Mouse (Mus musculus): ENCODE results near the gene Mrps18c.

Gene Mrps18c

GRCm38 (mm10) chr5:100798165-100798860 lies at the start of gene Mrps18c, which contains the start of gene Helq:
Mrps18c (plus strand) TSS chr5:100798627.
Helq (minus strand) TSS chr5:100798598.
- in situ Hi-C loops (cut with MboI): no loop called here

- in situ Hi-C loops (cut with MboI): no loop called here
Observed at GRCm38 (mm10) chr5:100750617-100751255, 47.7 kb upstream of the Mrps18c start.

- in situ Hi-C loops (cut with MboI): no loop called here
Observed at GRCm38 (mm10) chr5:100751655-100752054, 46.8 kb upstream of the Mrps18c start.

- in situ Hi-C loops (cut with MboI): no loop called here
Observed at GRCm38 (mm10) chr5:100753407-100753806, 45.0 kb upstream of the Mrps18c start.

- in situ Hi-C loops (cut with MboI): no loop called here
Observed at GRCm38 (mm10) chr5:100758121-100758520, 40.3 kb upstream of the Mrps18c start.

- in situ Hi-C loops (cut with MboI): no loop called here
Observed at GRCm38 (mm10) chr5:100760049-100760663, 38.3 kb upstream of the Mrps18c start.

- in situ Hi-C loops (cut with MboI): no loop called here
Observed at GRCm38 (mm10) chr5:100761736-100762135, 36.7 kb upstream of the Mrps18c start.

GRCm38 (mm10) chr5:100766026-100766425 lies 32.4 kb upstream of the Mrps18c start:
- in situ Hi-C loops (cut with MboI): no loop called here

- in situ Hi-C loops (cut with MboI): no loop called here
Observed at GRCm38 (mm10) chr5:100771575-100771974, 26.9 kb upstream of the Mrps18c start.

GRCm38 (mm10) chr5:100775778-100776404 lies 22.5 kb upstream of the Mrps18c start:
- in situ Hi-C loops (cut with MboI): no loop called here

GRCm38 (mm10) chr5:100776900-100777299 lies 21.5 kb upstream of the Mrps18c start:
- in situ Hi-C loops (cut with MboI): no loop called here

GRCm38 (mm10) chr5:100779002-100779401 lies 19.4 kb upstream of the Mrps18c start:
- in situ Hi-C loops (cut with MboI): no loop called here

- in situ Hi-C loops (cut with MboI): loop anchor here (10.0 kb wide), 1 partner anchor 103 kb away; no protein-coding TSS in a partner anchor
Observed at GRCm38 (mm10) chr5:100787527-100787926, 10.9 kb upstream of the Mrps18c start.

GRCm38 (mm10) chr5:100792261-100792660 lies 6.2 kb upstream of the Mrps18c start:
- in situ Hi-C loops (cut with MboI): no loop called here

- in situ Hi-C loops (cut with MboI): no loop called here
Observed at GRCm38 (mm10) chr5:100794084-100794483, 4.3 kb upstream of the Mrps18c start.

GRCm38 (mm10) chr5:100818341-100818740 lies 19.9 kb downstream of the Mrps18c start:
- in situ Hi-C loops (cut with MboI): no loop called here

GRCm38 (mm10) chr5:100819568-100820480 lies 21.4 kb downstream of the Mrps18c start:
- in situ Hi-C loops (cut with MboI): no loop called here

- in situ Hi-C loops (cut with MboI): no loop called here
Observed at GRCm38 (mm10) chr5:100820483-100821184, 22.2 kb downstream of the Mrps18c start, which contains the start of gene Abraxas1. Abraxas1 (minus strand) TSS chr5:100820965.

GRCm38 (mm10) chr5:100821375-100821774 lies 22.9 kb downstream of the Mrps18c start:
- in situ Hi-C loops (cut with MboI): no loop called here

- in situ Hi-C loops (cut with MboI): no loop called here
Observed at GRCm38 (mm10) chr5:100822826-100823225, 24.4 kb downstream of the Mrps18c start.

- in situ Hi-C loops (cut with MboI): no loop called here
Observed at GRCm38 (mm10) chr5:100825975-100826374, 27.5 kb downstream of the Mrps18c start.
